In the genomic region with DNA sequence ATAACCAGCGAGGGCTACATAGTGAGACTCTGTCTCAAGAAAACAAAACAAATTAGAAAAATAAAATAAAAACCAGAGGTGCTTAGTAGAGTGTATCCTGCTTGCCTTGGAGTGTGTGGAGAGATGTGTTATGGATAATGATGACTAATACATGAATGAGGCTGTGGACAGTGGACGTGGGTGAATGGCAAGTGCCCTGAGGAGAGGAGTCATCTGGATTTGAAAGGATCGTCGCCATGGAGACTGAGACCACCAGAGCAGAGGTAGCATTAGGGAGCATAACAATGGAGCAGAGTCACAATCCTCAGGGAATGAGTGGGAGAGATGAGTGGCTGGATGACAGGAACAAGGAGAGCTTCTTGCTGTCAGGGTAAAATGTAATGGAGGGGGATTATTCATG, we compare ENCODE assay signal across 30 mouse cellular contexts. TPM values are rescaled to one million over a fixed set of nuclear protein-coding genes. Genes with fewer than 3 reads are reported as not detected.
DNase-seq lines count a peak whose midpoint lies in the region; ATAC-seq and TF ChIP-seq lines count a peak whose summit lies in the region.
"Had no signal": no experiment of that assay in that cellular context is flagged by ENCODE, and none has a peak within 500 bp of the region (broad histone marks: within the 10 kb centered on the region; RNA-seq: fewer than 3 reads in every experiment).

No protein-coding gene starts in this region.

- ATAC-seq in embryonic facial prominence, embryonic 11.5 days (replicated peaks; ENCODE audit: insufficient number of reproducible peaks, low FRiP score, low TSS enrichment, low read depth), result peak; percentile 34; the same call in 1 of the 2 replicates
- no peak for ATAC-seq in midbrain, postnatal 0 days (ENCODE audit: low FRiP score)
- peak; percentile 66; the same call in 1 of the 2 replicates for ATAC-seq in midbrain, embryonic 12.5 days (ENCODE audit: low FRiP score, low read depth)
- ATAC-seq: hindbrain, embryonic 16.5 days; intestine, embryonic 16.5 days had no signal

- no peak overlapping the region for H3K4me3 ChIP-seq in embryonic facial prominence, embryonic 11.5 days (ENCODE audit: low read depth, low read length)
- no peak overlapping the region for H3K4me3 ChIP-seq in embryonic facial prominence, embryonic 10.5 days
- no peak overlapping the region for H3K4me3 ChIP-seq in midbrain, embryonic 10.5 days
- no peak overlapping the region for H3K4me3 ChIP-seq in midbrain, postnatal 0 days (ENCODE audit: low read depth, low read length)
- no peak overlapping the region for H3K4me3 ChIP-seq in midbrain, embryonic 12.5 days
- H3K4me3 ChIP-seq: forebrain, embryonic 10.5 days; heart, embryonic 13.5 days; layer of hippocampus, adult 2 months; liver, embryonic 13.5 days; neural tube, embryonic 13.5 days had no signal

- no peaks in the 10 kb centered on the region for H3K36me3 ChIP-seq in embryonic facial prominence, embryonic 11.5 days (replicated peaks; ENCODE audit: control insufficient read depth, insufficient read depth, low read depth, low read length)
- no peaks in the 10 kb centered on the region for H3K36me3 ChIP-seq in embryonic facial prominence, embryonic 10.5 days (replicated peaks)
- H3K36me3 ChIP-seq in midbrain, embryonic 10.5 days, result no peaks in the 10 kb centered on the region
- no peaks in the 10 kb centered on the region for H3K36me3 ChIP-seq in midbrain, postnatal 0 days (ENCODE audit: insufficient read depth, low read length)
- H3K36me3 ChIP-seq in midbrain, embryonic 12.5 days, result no peaks in the 10 kb centered on the region
- H3K36me3 ChIP-seq: forebrain, embryonic 10.5 days; heart, embryonic 13.5 days; liver, embryonic 13.5 days; neural tube, embryonic 13.5 days had no signal

- no peak overlapping the region for H3K9ac ChIP-seq in embryonic facial prominence, embryonic 11.5 days (replicated peaks; ENCODE audit: low read length)
- H3K9ac ChIP-seq in midbrain, postnatal 0 days (replicated peaks; ENCODE audit: low read length, poor library complexity, severe bottlenecking), result no peak overlapping the region
- H3K9ac ChIP-seq in midbrain, embryonic 12.5 days (replicated peaks), result no peak overlapping the region
- H3K9ac ChIP-seq: heart, embryonic 13.5 days; liver, embryonic 13.5 days; neural tube, embryonic 13.5 days had no signal

- WGBS in embryonic facial prominence, embryonic 11.5 days, result 75% methylated on average over 4 of the region's 4 CpGs
- WGBS in embryonic facial prominence, embryonic 10.5 days, result 77% methylated on average over 4 of the region's 4 CpGs
- WGBS in midbrain, embryonic 10.5 days, result 67% methylated on average over 4 of the region's 4 CpGs
- WGBS in midbrain, postnatal 0 days, result 61% methylated on average over 4 of the region's 4 CpGs
- WGBS in midbrain, embryonic 12.5 days, result 60% methylated on average over 4 of the region's 4 CpGs

- TF ChIP-seq CTCF in midbrain, postnatal 0 days (IDR thresholded peaks at IDR 0.05), result no peak

- H3K9me3 ChIP-seq in embryonic facial prominence, embryonic 11.5 days (replicated peaks; ENCODE audit: control insufficient read depth, low read length), result no peaks in the 10 kb centered on the region
- H3K9me3 ChIP-seq in embryonic facial prominence, embryonic 10.5 days, result no peaks in the 10 kb centered on the region
- 0 out of 2 replicates have a peak, but pooled peaks cover 4% of the 10 kb centered on the region for H3K9me3 ChIP-seq in midbrain, embryonic 10.5 days (replicated peaks)
- no peaks in the 10 kb centered on the region for H3K9me3 ChIP-seq in midbrain, postnatal 0 days (ENCODE audit: low read length)
- H3K9me3 ChIP-seq in midbrain, embryonic 12.5 days, result no peaks in the 10 kb centered on the region
- H3K9me3 ChIP-seq: forebrain, embryonic 10.5 days; liver, embryonic 13.5 days; neural tube, embryonic 13.5 days had no signal

- H3K4me1 ChIP-seq in embryonic facial prominence, embryonic 11.5 days (ENCODE audit: control insufficient read depth, insufficient read depth, low read length), result no peaks in the 10 kb centered on the region
- H3K4me1 ChIP-seq in embryonic facial prominence, embryonic 10.5 days, result 0 out of 2 replicates have a peak, but pooled peaks cover 2% of the 10 kb centered on the region
- H3K4me1 ChIP-seq in midbrain, embryonic 10.5 days, result peaks cover 14% of the 10 kb centered on the region
- H3K4me1 ChIP-seq in midbrain, postnatal 0 days (ENCODE audit: insufficient read depth, low read length), result no peaks in the 10 kb centered on the region
- H3K4me1 ChIP-seq in midbrain, embryonic 12.5 days, result peaks cover 3% of the 10 kb centered on the region; the same call in 1 of the 2 replicates
- H3K4me1 ChIP-seq: liver, embryonic 13.5 days; neural tube, embryonic 13.5 days had no signal

- no peak overlapping the region for H3K4me2 ChIP-seq in embryonic facial prominence, embryonic 11.5 days (ENCODE audit: low read depth, low read length)
- H3K4me2 ChIP-seq in midbrain, postnatal 0 days (ENCODE audit: low read depth, low read length, poor library complexity, severe bottlenecking), result no peak overlapping the region
- no peak overlapping the region for H3K4me2 ChIP-seq in midbrain, embryonic 12.5 days (replicated peaks)
- H3K4me2 ChIP-seq: heart, embryonic 13.5 days; liver, embryonic 13.5 days; neural tube, embryonic 13.5 days had no signal

- no peak for DNase-seq in embryonic facial prominence, embryonic 11.5 days (ENCODE audit: low spot score)
- no peak for DNase-seq in embryonic facial prominence, embryonic 10.5 days (ENCODE audit: low spot score)
- peak; percentile 47 for DNase-seq in midbrain, embryonic 10.5 days (ENCODE audit: low spot score)
- DNase-seq in midbrain, postnatal 0 days (ENCODE audit: low spot score), result no peak
- DNase-seq in retina, postnatal 1 day, result peak; percentile 28
- no peak for DNase-seq in kidney, postnatal 14 days
- DNase-seq in thymus, adult 18-20 months, result no peak
- DNase-seq: adrenal gland, postnatal 36 days; cerebellum, adult 11-12 months; cerebellum, postnatal 14 days; gastrocnemius, postnatal 25 days; heart, adult 18-20 months; heart, postnatal 14 days; kidney, adult 9 months; kidney, postnatal 25 days; liver, embryonic 13.5 days; lung, adult 2 months; lung, postnatal 14 days; right cerebral cortex, postnatal 14 days had no signal

- H3K27ac ChIP-seq in embryonic facial prominence, embryonic 11.5 days (replicated peaks; ENCODE audit: low read depth, low read length), result no peak overlapping the region
- H3K27ac ChIP-seq in embryonic facial prominence, embryonic 10.5 days (replicated peaks), result no peak overlapping the region
- H3K27ac ChIP-seq in midbrain, embryonic 10.5 days (replicated peaks), result 0 out of 2 replicates have a peak overlapping the region, but pooled peaks have one; percentile 20
- no peak overlapping the region for H3K27ac ChIP-seq in midbrain, postnatal 0 days (ENCODE audit: low read depth, low read length)
- no peak overlapping the region for H3K27ac ChIP-seq in midbrain, embryonic 12.5 days (replicated peaks)
- H3K27ac ChIP-seq: forebrain, embryonic 10.5 days; heart, embryonic 13.5 days; layer of hippocampus, adult 2 months; liver, embryonic 13.5 days; neural tube, embryonic 13.5 days; stomach, postnatal 0 days had no signal

- no peaks in the 10 kb centered on the region for H3K27me3 ChIP-seq in embryonic facial prominence, embryonic 11.5 days (ENCODE audit: control insufficient read depth, insufficient read depth, low read length)
- no peaks in the 10 kb centered on the region for H3K27me3 ChIP-seq in embryonic facial prominence, embryonic 10.5 days (replicated peaks; ENCODE audit: low read depth, poor library complexity, severe bottlenecking)
- no peaks in the 10 kb centered on the region for H3K27me3 ChIP-seq in midbrain, embryonic 10.5 days (ENCODE audit: low read depth, poor library complexity, severe bottlenecking)
- no peaks in the 10 kb centered on the region for H3K27me3 ChIP-seq in midbrain, postnatal 0 days (ENCODE audit: insufficient read depth, low read length)
- no peaks in the 10 kb centered on the region for H3K27me3 ChIP-seq in midbrain, embryonic 12.5 days
- H3K27me3 ChIP-seq: heart, embryonic 13.5 days; liver, embryonic 13.5 days; neural tube, embryonic 13.5 days had no signal

RNA-seq across cellular contexts. Expression of a gene that starts 48.7 kb away (rescaled TPM):
- polyA plus RNA-seq in embryonic facial prominence, embryonic 11.5 days (2014; fragmentation: Nextera tagmentation; extraction: Ambion mirVana), result not detected in 2 replicates
- 0.15 TPM in 1 of 2 replicates, not detected in the other for polyA plus RNA-seq in embryonic facial prominence, embryonic 10.5 days (2016; fragmentation: Nextera tagmentation; extraction: Ambion mirVana)
- polyA plus RNA-seq in midbrain, embryonic 10.5 days (2016; fragmentation: Nextera tagmentation; extraction: Ambion mirVana), result 0.10 TPM in 1 of 2 replicates, not detected in the other
- total RNA-seq in midbrain, postnatal 0 days (2014; rRNA removed), result 0.22 and 1.2 TPM in 2 replicates
- 0.25 and 0.48 TPM in 2 replicates for polyA plus RNA-seq in midbrain, postnatal 0 days (2015; fragmentation: Nextera tagmentation; extraction: Ambion mirVana)
- polyA plus RNA-seq in midbrain, embryonic 12.5 days (2016; fragmentation: Nextera tagmentation; extraction: Ambion mirVana), result 0.10 TPM in 1 of 2 replicates, not detected in the other
- total RNA-seq: adrenal gland, postnatal 36 days; gastrocnemius, postnatal 25 days; heart, adult 18-20 months; heart, postnatal 14 days; layer of hippocampus, adult 2 months; left cerebral cortex, postnatal 14 days; megakaryocyte, adult 5-6 weeks had no signal
- polyA plus RNA-seq: forebrain, embryonic 10.5 days; heart, embryonic 13.5 days; intestine, embryonic 16.5 days; liver, embryonic 13.5 days; lung, adult 2 months; neural tube, embryonic 13.5 days; stomach, postnatal 0 days had no signal

RNA-seq across cellular contexts. Expression of a gene that starts 59.8 kb away (rescaled TPM):
- polyA plus RNA-seq in embryonic facial prominence, embryonic 11.5 days (2014; fragmentation: Nextera tagmentation; extraction: Ambion mirVana), result 0.10 and 0.34 TPM in 2 replicates
- polyA plus RNA-seq in embryonic facial prominence, embryonic 10.5 days (2016; fragmentation: Nextera tagmentation; extraction: Ambion mirVana), result 0.11 and 0.15 TPM in 2 replicates
- polyA plus RNA-seq in midbrain, embryonic 10.5 days (2016; fragmentation: Nextera tagmentation; extraction: Ambion mirVana), result 0.31 and 0.55 TPM in 2 replicates
- total RNA-seq in midbrain, postnatal 0 days (2014; rRNA removed), result 0.14 TPM in 1 of 2 replicates, not detected in the other
- polyA plus RNA-seq in midbrain, postnatal 0 days (2015; fragmentation: Nextera tagmentation; extraction: Ambion mirVana), result 0.17 TPM in 1 of 2 replicates, not detected in the other
- 0.10 and 0.29 TPM in 2 replicates for polyA plus RNA-seq in midbrain, embryonic 12.5 days (2016; fragmentation: Nextera tagmentation; extraction: Ambion mirVana)
- total RNA-seq: gastrocnemius, postnatal 25 days; heart, adult 18-20 months; heart, postnatal 14 days; layer of hippocampus, adult 2 months; layer of hippocampus, postnatal 25 days; left cerebral cortex, postnatal 14 days; megakaryocyte, adult 5-6 weeks had no signal
- polyA plus RNA-seq: heart, embryonic 13.5 days; hindbrain, embryonic 16.5 days; liver, embryonic 13.5 days; neural tube, embryonic 13.5 days had no signal

Comparison
In these comparisons a context has a peak if more than half of its experiments do, and no peak if none do; other contexts are left out.
1. DNase-seq: peak in midbrain, embryonic 10.5 days (single experiment) and retina, postnatal 1 day (single experiment); none in embryonic facial prominence, embryonic 11.5 days (single experiment), embryonic facial prominence, embryonic 10.5 days (single experiment), midbrain, postnatal 0 days (single experiment), kidney, postnatal 14 days (single experiment) and thymus, adult 18-20 months (0 of 2).